Mouse (Mus musculus) spleen, adult 2 months (tissue): Measurements from ENCODE around the gene Scn5a.

Experiments
- CTCF ChIP-seq: fragments of 200-500 bp; IDR thresholded peaks from 2 replicates; pipeline ENCODE4 v1.5.1; 2011; ENCODE audit warnings: mild to moderate bottlenecking, inconsistent platforms; ENCODE audit not compliant: insufficient read depth, insufficient read length, insufficient replicate concordance; ENCODE audit errors: extremely low read depth
- POLR2A ChIP-seq: fragments of 200-500 bp; IDR thresholded peaks from 2 replicates; pipeline ENCODE4 v1.6.1; 2011; ENCODE audit warnings: low read depth, low read length, inconsistent platforms

DNA sequence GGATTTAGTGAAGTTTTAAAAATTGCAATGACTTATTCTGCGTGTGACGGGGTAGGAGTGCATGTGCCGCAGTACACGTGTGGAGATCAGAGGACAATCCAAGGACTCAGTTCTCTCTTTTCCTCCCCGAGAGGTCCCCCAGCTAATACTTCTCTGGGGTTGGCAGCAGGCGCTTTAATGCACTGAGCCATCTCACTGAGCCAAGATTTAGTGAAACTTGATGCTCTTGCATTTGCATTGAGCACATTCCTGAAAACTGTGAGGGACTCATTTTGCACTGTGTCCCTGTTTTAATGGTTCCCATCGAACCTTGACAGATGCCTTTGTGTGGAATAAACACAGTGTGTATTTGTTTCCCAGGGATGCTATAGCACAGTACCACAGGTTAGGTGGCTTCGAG lies 25.8 kb upstream of the Scn5a start:
- TF ChIP-seq POLR2A (no peak), CTCF (no peak)
